Mouse (Mus musculus) myocyte (in vitro differentiated cells): ENCODE results near the gene Itga10. TPM values are rescaled to one million over a fixed set of nuclear protein-coding genes. Genes with fewer than 3 reads are reported as not detected.

Experiments
- H3K27me3 ChIP-seq: one replicate; pipeline ENCODE4 v1.6.1; 2011; ENCODE audit not compliant: control insufficient read depth, insufficient read depth, insufficient read length
- H3K36me3 ChIP-seq: one replicate; pipeline ENCODE4 v1.6.1; 2011; ENCODE audit not compliant: control insufficient read depth, insufficient read depth
- H3K4me2 ChIP-seq: one replicate; pipeline ENCODE4 v1.6.1; 2011; ENCODE audit warnings: low read depth, control low read depth
- H3K4me3 ChIP-seq: one replicate; pipeline ENCODE4 v1.5.1; 2011; ENCODE audit warnings: mild to moderate bottlenecking, control low read depth, moderate library complexity
- H3K79me2 ChIP-seq: one replicate; pipeline ENCODE4 v1.6.1; 2011; ENCODE audit not compliant: control insufficient read depth, insufficient read depth
- H3ac ChIP-seq: one replicate; pipeline ENCODE4 v1.6.1; 2011; ENCODE audit not compliant: control insufficient read depth, insufficient read length
- CEBPB ChIP-seq: IDR thresholded peaks from 2 replicates; pipeline ENCODE4 v1.6.1; 2011; ENCODE audit warnings: mild to moderate bottlenecking, moderate library complexity; ENCODE audit not compliant: poor library complexity, insufficient read depth, severe bottlenecking
- E2F4 ChIP-seq: IDR thresholded peaks from one replicate; pipeline ENCODE4 v1.6.1; 2011; ENCODE audit warnings: mild to moderate bottlenecking, control low read depth, moderate library complexity; ENCODE audit not compliant: insufficient read depth
- MAX ChIP-seq: IDR thresholded peaks from one replicate; pipeline ENCODE4 v1.6.1; 2011; ENCODE audit warnings: low read depth, mild to moderate bottlenecking, control low read depth
- MYOD1 ChIP-seq, 3 experiments: IDR thresholded peaks; one replicate each; pipeline ENCODE4 v1.6.1; 2011; ENCODE audit warnings: control low read depth in 2 of 3, low read depth in 2 of 3, mild to moderate bottlenecking in 2 of 3, moderate library complexity in 1 of 3; ENCODE audit not compliant: insufficient read length in 2 of 3, control insufficient read depth in 1 of 3
- MYOG ChIP-seq, 3 experiments: IDR thresholded peaks; one replicate each; pipeline ENCODE4 v1.6.1; 2011; ENCODE audit warnings: control low read depth in 2 of 3, low read depth in 2 of 3, mild to moderate bottlenecking in 2 of 3; ENCODE audit not compliant: insufficient read length in 2 of 3, control insufficient read depth in 1 of 3, insufficient read depth in 1 of 3
- POLR2A ChIP-seq: IDR thresholded peaks from one replicate; pipeline ENCODE4 v1.6.1; 2011; ENCODE audit warnings: low read depth, mild to moderate bottlenecking, control low read depth, moderate library complexity; ENCODE audit not compliant: insufficient read length
- POLR2AphosphoS2 ChIP-seq: IDR thresholded peaks from one replicate; pipeline ENCODE4 v1.6.1; 2011; ENCODE audit warnings: low read depth, control low read depth; ENCODE audit not compliant: insufficient read length
- REST ChIP-seq: IDR thresholded peaks from one replicate; pipeline ENCODE4 v1.6.1; 2011; ENCODE audit warnings: mild to moderate bottlenecking, control low read depth, moderate library complexity; ENCODE audit not compliant: insufficient read depth, insufficient read length
- SRF ChIP-seq: IDR thresholded peaks from one replicate; pipeline ENCODE4 v1.6.1; 2011; ENCODE audit warnings: low read depth; ENCODE audit not compliant: control insufficient read depth, insufficient read length
- TCF12 ChIP-seq: IDR thresholded peaks from one replicate; pipeline ENCODE4 v1.6.1; 2011; ENCODE audit warnings: mild to moderate bottlenecking, control low read depth; ENCODE audit not compliant: poor library complexity, insufficient read depth, severe bottlenecking
- TCF3 ChIP-seq: IDR thresholded peaks from one replicate; pipeline ENCODE4 v1.6.1; 2011; ENCODE audit warnings: low read depth, control low read depth; ENCODE audit not compliant: insufficient read length
- USF1 ChIP-seq: IDR thresholded peaks from one replicate; pipeline ENCODE4 v1.6.1; 2011; ENCODE audit warnings: low read depth, mild to moderate bottlenecking, control low read depth, moderate library complexity
- polyA plus RNA-seq: library from polyadenylated mRNA; unstranded; fragments of >200 nt; fragmentation: generic; extraction: Trizol; gene quantifications from one replicate; pipeline ENCODE4 v1.2.1, GENCODE M21; 2012; ENCODE audit warnings: missing spikeins

The Itga10 gene
- polyA plus RNA-seq, 1 experiment: 1.9 TPM

DNA sequence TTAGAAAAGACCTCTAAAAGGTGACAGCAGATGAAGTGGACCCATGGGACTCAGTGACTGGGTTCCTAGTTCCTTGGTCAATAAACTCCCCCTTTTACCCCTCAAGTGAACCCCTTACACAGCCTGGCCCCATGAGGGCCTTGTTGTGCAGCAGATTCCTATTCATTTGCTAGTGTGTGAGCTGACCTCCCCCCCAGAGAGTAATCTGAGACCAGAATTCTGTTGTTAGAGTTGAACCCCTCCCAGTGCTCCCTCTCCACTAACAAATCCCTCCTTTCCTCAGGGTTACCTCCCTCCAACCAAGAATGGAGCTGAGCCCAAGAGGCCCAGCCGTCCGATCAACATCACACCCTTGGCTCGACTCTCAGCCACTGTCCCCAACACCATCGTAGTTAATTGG is 55.6 kb downstream of the Itga10 start:
- H3ac ChIP-seq: no peak overlapping the region
- H3K4me3 ChIP-seq: no peak overlapping the region
- no peaks in the 10 kb centered on the region for H3K27me3 ChIP-seq
- no peak overlapping the region for H3K4me2 ChIP-seq
- TF ChIP-seq MYOD1 (IDR thresholded peaks at IDR 0.05; ENCODE audit: control insufficient read depth in 1 of 3, insufficient read length in 2 of 3, low read depth in 2 of 3): no peak
- no peak for TF ChIP-seq MYOG (IDR thresholded peaks at IDR 0.05; ENCODE audit: control insufficient read depth in 1 of 3, insufficient read depth in 1 of 3, insufficient read length in 2 of 3, low read depth in 2 of 3)
- no peak for TF ChIP-seq CEBPB
- no peak for TF ChIP-seq E2F4
- no peak for TF ChIP-seq REST
- no peak for TF ChIP-seq MAX
- no peak for TF ChIP-seq POLR2A
- TF ChIP-seq POLR2AphosphoS2: no peak
- TF ChIP-seq USF1: no peak
- no peak for TF ChIP-seq TCF3
- TF ChIP-seq SRF: no peak
- no peak for TF ChIP-seq TCF12
- H3K79me2 ChIP-seq: peaks cover 9% of the 10 kb centered on the region
- H3K36me3 ChIP-seq: peaks cover 21% of the 10 kb centered on the region

DNA sequence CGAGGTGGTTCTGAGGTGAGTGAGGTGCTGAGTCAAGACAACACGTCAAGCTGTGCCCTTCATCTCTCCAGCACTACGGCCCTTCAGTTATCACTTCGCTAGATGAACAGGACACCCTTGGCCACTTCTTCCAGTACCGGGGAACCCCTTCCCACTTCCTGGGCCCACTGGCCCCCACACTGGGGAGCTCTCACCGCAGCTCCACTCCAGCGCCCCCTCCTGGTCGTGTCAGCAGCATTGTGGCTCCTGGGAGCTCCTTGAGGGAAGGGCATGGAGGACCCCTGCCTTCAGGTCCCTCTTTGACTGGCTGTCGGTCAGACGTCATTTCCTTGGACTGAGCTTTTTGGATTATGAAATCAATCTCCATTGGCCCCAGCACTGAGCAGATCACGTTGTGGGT is 59.4 kb downstream of the Itga10 start:
- H3K4me3 ChIP-seq: no peak overlapping the region
- no peaks in the 10 kb centered on the region for H3K27me3 ChIP-seq
- TF ChIP-seq REST (no peak), USF1 (no peak), POLR2AphosphoS2 (no peak), SRF (no peak), TCF12 (no peak), POLR2A (no peak), MAX (no peak), MYOG (IDR thresholded peaks at IDR 0.05; ENCODE audit: control insufficient read depth in 1 of 3, insufficient read depth in 1 of 3, insufficient read length in 2 of 3, low read depth in 2 of 3) (no peak), E2F4 (no peak), TCF3 (no peak), CEBPB (no peak), MYOD1 (IDR thresholded peaks at IDR 0.05; ENCODE audit: control insufficient read depth in 1 of 3, insufficient read length in 2 of 3, low read depth in 2 of 3) (no peak)
- no peak overlapping the region for H3K4me2 ChIP-seq
- peaks cover 21% of the 10 kb centered on the region for H3K36me3 ChIP-seq
- H3ac ChIP-seq: no peak overlapping the region
- no peaks in the 10 kb centered on the region for H3K79me2 ChIP-seq

DNA sequence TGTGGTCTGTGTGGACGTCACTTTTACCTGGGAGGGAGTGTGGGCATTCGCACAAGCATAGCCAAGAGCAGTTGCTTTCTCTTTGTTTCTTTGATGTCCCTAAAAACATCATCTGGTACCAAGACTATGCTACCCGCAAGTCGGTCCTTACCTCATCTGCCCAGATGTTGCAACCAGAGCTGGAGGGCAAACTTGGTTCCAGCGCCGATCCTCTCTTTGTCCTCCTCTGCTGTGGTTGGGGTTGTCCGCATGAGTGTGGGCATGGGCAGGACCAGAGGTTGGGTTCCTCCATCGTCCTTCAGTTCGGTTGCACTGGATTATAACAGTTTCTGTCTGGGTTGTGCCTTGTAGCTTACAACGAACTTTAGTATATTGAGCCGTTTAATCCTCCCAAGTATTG is 60.8 kb downstream of the Itga10 start:
- no peaks in the 10 kb centered on the region for H3K27me3 ChIP-seq
- peaks cover 21% of the 10 kb centered on the region for H3K36me3 ChIP-seq
- H3K4me3 ChIP-seq: no peak overlapping the region
- TF ChIP-seq REST: no peak
- TF ChIP-seq POLR2AphosphoS2: peak; percentile 21
- no peaks in the 10 kb centered on the region for H3K79me2 ChIP-seq
- no peak overlapping the region for H3K4me2 ChIP-seq
- H3ac ChIP-seq: no peak overlapping the region

DNA sequence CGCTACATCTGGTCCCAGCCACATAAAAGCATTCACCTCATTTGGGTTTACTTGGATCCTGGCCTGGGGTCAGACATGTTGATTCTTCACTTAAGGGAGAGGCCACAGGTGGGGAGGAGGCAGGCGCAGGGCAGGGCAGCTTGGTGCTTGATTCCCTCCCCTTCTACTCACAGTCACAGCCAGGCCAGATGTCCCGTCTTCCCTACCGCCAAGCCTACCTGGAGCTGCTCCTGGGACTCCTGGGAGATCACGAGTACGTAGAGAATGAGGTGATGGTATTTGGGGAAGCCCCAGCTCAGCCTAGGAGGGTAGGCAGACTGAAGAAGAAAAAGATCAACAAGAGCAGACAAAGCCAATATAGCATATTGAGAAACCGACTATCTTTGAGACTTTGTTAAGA is 61.6 kb downstream of the Itga10 start:
- peaks cover 21% of the 10 kb centered on the region for H3K36me3 ChIP-seq
- no peaks in the 10 kb centered on the region for H3K79me2 ChIP-seq
- H3ac ChIP-seq: no peak overlapping the region
- no peaks in the 10 kb centered on the region for H3K27me3 ChIP-seq
- H3K4me2 ChIP-seq: no peak overlapping the region
- TF ChIP-seq POLR2AphosphoS2 (peak; percentile 61), MYOD1 (IDR thresholded peaks at IDR 0.05; ENCODE audit: control insufficient read depth in 1 of 3, insufficient read length in 2 of 3, low read depth in 2 of 3) (no peak)
- no peak overlapping the region for H3K4me3 ChIP-seq

DNA sequence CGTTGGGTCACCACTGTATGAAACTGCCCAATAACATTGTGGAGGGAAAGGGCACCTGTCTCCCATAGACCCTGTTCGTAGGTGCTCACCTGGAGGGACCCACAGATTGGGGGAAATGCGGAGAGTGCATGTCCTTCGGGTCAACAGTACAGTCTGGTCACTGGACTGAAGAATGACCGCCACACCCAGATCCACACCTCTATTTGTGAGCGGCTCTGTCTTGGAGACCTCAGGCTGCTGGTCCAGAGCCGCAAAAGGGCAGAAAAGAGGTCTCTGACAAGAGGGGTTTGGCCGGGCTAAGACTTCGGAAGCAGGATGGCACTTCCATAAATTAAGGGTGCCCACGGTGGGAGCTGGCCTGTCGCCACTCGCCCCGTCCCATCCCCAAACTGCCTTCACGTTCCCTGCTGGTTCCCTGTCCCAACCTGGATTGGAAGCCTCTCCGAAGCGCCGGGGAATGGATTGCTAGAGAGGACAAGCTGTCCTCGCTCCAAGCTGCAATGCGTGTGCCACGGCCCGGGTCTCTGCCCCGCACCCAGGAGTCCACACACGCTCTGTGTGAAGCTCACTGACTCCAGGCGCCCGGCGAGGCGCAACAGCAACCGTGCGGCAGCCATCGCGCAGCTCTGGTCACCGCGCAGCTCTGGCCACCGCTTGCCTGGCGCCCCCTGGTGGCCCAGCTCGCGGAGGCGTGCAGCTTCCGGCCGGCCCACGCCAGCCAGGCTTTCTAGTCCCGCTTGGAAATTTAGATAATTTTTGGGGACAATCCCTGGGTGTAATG is 62.7 kb downstream of the Itga10 start, which contains the start of gene Nudt17:
TSS of gene Nudt17 (minus strand) at position 660 of the 781 bp plus-strand sequence.
- Histone ChIP-seq H3K4me3 (peak within 1 kb of the TSS; percentile 19), H3K27me3 (no peaks in the 10 kb centered on the region), H3K4me2 (peak within 1 kb of the TSS; percentile 92), H3ac (no peak within 1 kb of the TSS), H3K79me2 (no peaks in the 10 kb centered on the region), H3K36me3 (peaks cover 14% of the 10 kb centered on the region)
- TF ChIP-seq CEBPB (no peak), POLR2AphosphoS2 (peak; percentile 78), MYOD1 (IDR thresholded peaks at IDR 0.05; ENCODE audit: control insufficient read depth in 1 of 3, insufficient read length in 2 of 3, low read depth in 2 of 3) (peak in 1 of 3 experiments; percentile 34), MYOG (IDR thresholded peaks at IDR 0.05; ENCODE audit: control insufficient read depth in 1 of 3, insufficient read depth in 1 of 3, insufficient read length in 2 of 3, low read depth in 2 of 3) (no peak), REST (no peak), E2F4 (no peak), USF1 (no peak), TCF12 (no peak), TCF3 (no peak), MAX (no peak), POLR2A (peak; percentile 69), SRF (peak; percentile 19)
